Mouse (Mus musculus) midbrain, embryonic 11.5 days (tissue): ENCODE data around the gene Cbx7. TPM values are rescaled to one million over a fixed set of nuclear protein-coding genes. Genes with fewer than 3 reads are reported as not detected.
"Not testable (repeated sequence)": the region's sequence is repeated elsewhere in the genome, so short reads cannot be mapped to it uniquely, and the experiment has no call there.

Experiments used
- ATAC-seq: fragments of 200-750 bp; cut with Nextera tagmentation; 2 replicates; pipeline ENCODE4 v1.8.0; 2017; ENCODE audit warnings: moderate TSS enrichment, moderate library complexity; ENCODE audit not compliant: low FRiP score
- DNase-seq: peaks from one replicate; pipeline ENCODE4 v3.0.0; 2015; ENCODE audit warnings: low spot score; ENCODE audit errors: missing footprints
- H3K27ac ChIP-seq: fragments of 300-500 bp; sonication (generic); 2 replicates; pipeline ENCODE4 v1.5.1; 2014; ENCODE audit warnings: low read depth, low read length
- H3K27me3 ChIP-seq: fragments of 300-500 bp; sonication (generic); 2 replicates; pipeline ENCODE4 v1.6.1; 2014; ENCODE audit warnings: mild to moderate bottlenecking, low read length, moderate library complexity, mixed read lengths; ENCODE audit not compliant: control insufficient read depth, insufficient read depth
- H3K36me3 ChIP-seq: fragments of 300-500 bp; sonication (generic); 2 replicates; pipeline ENCODE4 v1.6.1; 2014; ENCODE audit warnings: mild to moderate bottlenecking, low read length, moderate library complexity, mixed read lengths; ENCODE audit not compliant: control insufficient read depth, insufficient read depth
- H3K4me1 ChIP-seq: fragments of 300-500 bp; sonication (generic); 2 replicates; pipeline ENCODE4 v1.6.1; 2014; ENCODE audit warnings: low read length; ENCODE audit not compliant: control insufficient read depth, insufficient read depth
- H3K4me2 ChIP-seq: fragments of 300-500 bp; sonication (generic); 2 replicates; pipeline ENCODE4 v1.6.1; 2014; ENCODE audit warnings: mild to moderate bottlenecking, moderate library complexity
- H3K4me3 ChIP-seq: fragments of 300-500 bp; sonication (generic); 2 replicates; pipeline ENCODE4 v1.5.1; 2014; ENCODE audit warnings: low read depth, low read length
- H3K9ac ChIP-seq: fragments of 300-500 bp; sonication (generic); 2 replicates; pipeline ENCODE4 v1.6.1; 2014; ENCODE audit warnings: low read length
- H3K9me3 ChIP-seq: fragments of 300-500 bp; sonication (generic); 2 replicates; pipeline ENCODE4 v1.6.1; 2016; ENCODE audit warnings: low read length; ENCODE audit not compliant: control insufficient read depth
- WGBS: fragments of 180-500 bp; shearing (Covaris S2); extraction: QIAGEN DNeasy Blood & Tissue Kit; methylation state at CpG from one replicate; pipeline ENCODE4 v1.1.7; 2014; 5-methylcytosine and 5-hydroxymethylcytosine counted together
- polyA plus RNA-seq: library from polyadenylated mRNA; unstranded; fragments of >200 nt; fragmentation: Nextera tagmentation; extraction: Ambion mirVana; gene quantifications from 2 replicates; pipeline ENCODE4 v1.2.1, GENCODE M21; 2014

Gene Cbx7
- polyA plus RNA-seq, 1 experiment from 2014 or later = 1.9 TPM

DNA sequence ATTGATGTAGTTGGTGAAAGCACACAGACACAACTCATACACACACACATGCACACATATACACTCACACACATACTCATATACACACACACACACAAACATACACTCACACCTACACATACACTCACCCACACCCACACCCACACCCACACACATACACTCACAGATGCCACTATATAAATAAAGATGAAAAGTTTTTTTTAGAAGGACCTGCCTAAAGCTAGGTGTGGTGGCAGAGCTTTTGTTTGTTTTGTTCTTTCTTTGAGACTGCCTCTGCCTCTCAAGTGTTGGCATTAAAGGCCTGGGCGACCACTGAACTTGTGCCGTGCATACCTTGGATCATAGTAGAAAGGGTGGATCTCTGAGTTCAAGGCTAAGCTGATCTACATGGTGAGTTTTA lies 69.5 kb downstream of the Cbx7 start:
- WGBS = 94% methylated on average over 2 of the region's 2 CpGs

DNA sequence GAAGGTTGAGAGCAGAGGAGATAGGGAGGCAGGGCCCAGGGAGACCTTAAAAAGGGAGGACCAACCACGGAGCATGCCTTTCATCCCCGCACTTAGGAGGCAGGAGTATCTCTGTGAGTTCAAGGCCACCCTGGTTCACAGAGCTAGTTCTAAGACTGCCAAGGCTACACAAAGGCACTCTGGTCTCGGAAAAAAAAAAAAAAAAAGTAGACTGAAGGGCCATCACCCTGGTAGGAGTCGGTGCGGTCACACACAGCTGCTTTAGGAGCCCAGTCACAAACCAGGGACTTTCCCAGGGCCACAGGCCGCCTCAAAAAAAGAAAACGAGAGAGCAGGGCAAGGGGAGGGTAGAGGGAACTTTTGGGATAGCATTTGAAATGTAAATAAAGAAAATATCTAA lies 70.2 kb downstream of the Cbx7 start:
- H3K4me2 ChIP-seq = no peak overlapping the region
- WGBS = 65% methylated on average over 7 of the region's 7 CpGs

More for the DNA sequence above, 69.5 kb downstream of the Cbx7 start:
- no peaks in the 10 kb centered on the region for H3K9me3 ChIP-seq
- no peak overlapping the region for H3K4me3 ChIP-seq
- H3K4me1 ChIP-seq = no peaks in the 10 kb centered on the region
- H3K36me3 ChIP-seq = no peaks in the 10 kb centered on the region
- DNase-seq = no peak
- H3K4me2 ChIP-seq = no peak overlapping the region
- no peaks in the 10 kb centered on the region for H3K27me3 ChIP-seq
- H3K27ac ChIP-seq = no peak overlapping the region
- ATAC-seq = no peak
- H3K9ac ChIP-seq = no peak overlapping the region

DNA sequence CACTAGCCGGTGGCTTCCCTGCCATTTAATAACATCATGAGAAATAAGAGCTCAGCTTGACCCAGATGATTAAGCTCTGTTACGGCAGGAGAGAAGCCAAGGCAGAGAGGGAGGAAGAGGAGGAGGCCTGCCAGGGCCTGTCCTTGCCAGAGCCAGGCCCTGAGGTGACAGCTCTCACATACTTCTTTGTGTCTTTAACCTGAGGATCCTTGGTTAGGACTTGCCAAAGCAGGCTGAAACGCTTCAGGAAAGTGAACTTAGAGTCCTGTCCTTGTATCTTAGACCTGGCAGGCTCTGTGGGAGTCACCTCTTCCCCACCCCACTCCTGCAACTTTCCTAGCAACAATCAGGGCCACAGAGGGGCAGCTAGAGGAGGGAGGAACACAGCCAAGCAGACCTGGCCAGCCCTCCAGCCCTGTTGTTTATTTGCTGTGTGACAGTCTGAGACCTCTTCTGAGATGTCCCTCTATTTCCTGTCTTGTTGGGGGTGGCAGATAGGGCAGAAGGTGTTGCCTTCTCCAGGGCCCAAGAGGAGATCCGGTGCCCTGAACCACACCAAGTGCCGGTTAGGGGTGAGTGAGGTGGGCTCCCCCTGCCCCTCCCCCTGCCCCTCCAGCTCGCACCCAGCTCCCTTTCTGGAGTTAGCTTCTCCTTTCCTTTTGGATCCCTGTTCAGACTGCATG lies 71.0 kb downstream of the Cbx7 start:
- Histone ChIP-seq H3K36me3 (no peaks in the 10 kb centered on the region), H3K9ac (no peak overlapping the region), H3K4me3 (no peak overlapping the region), H3K9me3 (no peaks in the 10 kb centered on the region), H3K27ac (no peak overlapping the region), H3K4me2 (no peak overlapping the region), H3K27me3 (no peaks in the 10 kb centered on the region), H3K4me1 (no peaks in the 10 kb centered on the region)
- no peak for DNase-seq
- 87% methylated on average over 6 of the region's 6 CpGs for WGBS
- no peak for ATAC-seq

More for the DNA sequence above, 70.2 kb downstream of the Cbx7 start:
- no peak for ATAC-seq
- H3K27me3 ChIP-seq = no peaks in the 10 kb centered on the region
- DNase-seq = no peak
- no peak overlapping the region for H3K4me3 ChIP-seq
- no peaks in the 10 kb centered on the region for H3K9me3 ChIP-seq
- no peak overlapping the region for H3K27ac ChIP-seq
- no peaks in the 10 kb centered on the region for H3K4me1 ChIP-seq
- no peaks in the 10 kb centered on the region for H3K36me3 ChIP-seq
- no peak overlapping the region for H3K9ac ChIP-seq

DNA sequence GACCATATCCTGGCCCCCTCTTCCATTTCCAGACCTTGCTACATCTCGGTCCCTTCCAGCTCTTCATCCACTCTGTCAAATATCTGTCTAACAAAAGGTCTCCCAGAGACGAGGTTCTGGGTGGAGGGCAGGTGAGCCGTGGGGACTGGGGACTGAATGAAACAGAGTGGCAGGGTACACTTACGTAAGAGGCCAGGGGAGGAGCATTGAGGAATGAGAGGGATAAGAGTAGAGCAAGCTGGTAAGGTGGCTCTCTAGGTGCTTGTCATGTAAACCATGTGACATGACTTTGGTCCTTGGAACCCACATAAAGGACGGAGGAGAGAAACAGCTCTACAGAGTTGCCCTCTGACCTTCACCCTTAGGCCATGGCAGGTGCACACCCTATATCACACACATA lies 71.9 kb downstream of the Cbx7 start:
- H3K9me3 ChIP-seq = no peaks in the 10 kb centered on the region
- no peak overlapping the region for H3K4me3 ChIP-seq
- no peaks in the 10 kb centered on the region for H3K4me1 ChIP-seq
- no peak overlapping the region for H3K27ac ChIP-seq
- WGBS = 92% methylated on average over 5 of the region's 5 CpGs
- ATAC-seq (no peak), DNase-seq (no peak)
- H3K9ac ChIP-seq = no peak overlapping the region
- no peak overlapping the region for H3K4me2 ChIP-seq
- H3K36me3 ChIP-seq = no peaks in the 10 kb centered on the region
- H3K27me3 ChIP-seq = no peaks in the 10 kb centered on the region

DNA sequence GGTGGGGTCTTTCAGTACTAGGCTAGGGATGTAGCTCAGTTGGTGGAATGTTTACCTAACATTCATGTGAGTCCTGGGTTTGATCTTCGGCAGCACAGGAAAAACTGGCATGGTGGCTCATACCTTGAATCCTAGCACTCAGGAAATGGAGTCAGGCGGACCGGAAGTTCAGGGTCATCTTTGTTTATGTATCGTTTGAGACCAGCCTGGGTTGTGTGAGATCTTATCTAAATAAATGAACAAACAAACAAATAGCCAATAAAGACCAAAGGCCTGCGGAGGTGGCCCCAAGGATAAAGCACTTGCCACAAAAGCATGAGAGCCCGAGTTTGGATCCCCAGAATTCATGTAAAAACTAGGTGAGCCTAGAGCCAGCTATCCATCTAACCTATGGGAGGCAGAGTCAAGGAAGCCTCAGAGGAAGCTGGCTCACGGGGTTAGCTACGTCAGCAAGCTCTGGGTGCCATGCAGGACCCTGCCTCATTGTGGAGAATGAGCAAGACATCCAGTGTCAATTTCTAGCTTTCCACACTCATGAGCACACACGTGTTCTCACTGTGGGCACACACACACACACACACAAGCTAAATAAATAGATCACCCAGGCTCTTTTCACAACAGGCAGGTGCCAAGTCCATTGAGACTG lies 74.7 kb downstream of the Cbx7 start:
- Histone ChIP-seq H3K9me3 (no peaks in the 10 kb centered on the region), H3K27ac (no peak overlapping the region), H3K4me2 (no peak overlapping the region), H3K4me1 (peaks cover 6% of the 10 kb centered on the region; the same call in 1 of the 2 replicates), H3K27me3 (no peaks in the 10 kb centered on the region), H3K36me3 (no peaks in the 10 kb centered on the region), H3K9ac (no peak overlapping the region), H3K4me3 (no peak overlapping the region)
- ATAC-seq (no peak), DNase-seq (no peak)
- WGBS = 82% methylated on average over 9 of the region's 9 CpGs

DNA sequence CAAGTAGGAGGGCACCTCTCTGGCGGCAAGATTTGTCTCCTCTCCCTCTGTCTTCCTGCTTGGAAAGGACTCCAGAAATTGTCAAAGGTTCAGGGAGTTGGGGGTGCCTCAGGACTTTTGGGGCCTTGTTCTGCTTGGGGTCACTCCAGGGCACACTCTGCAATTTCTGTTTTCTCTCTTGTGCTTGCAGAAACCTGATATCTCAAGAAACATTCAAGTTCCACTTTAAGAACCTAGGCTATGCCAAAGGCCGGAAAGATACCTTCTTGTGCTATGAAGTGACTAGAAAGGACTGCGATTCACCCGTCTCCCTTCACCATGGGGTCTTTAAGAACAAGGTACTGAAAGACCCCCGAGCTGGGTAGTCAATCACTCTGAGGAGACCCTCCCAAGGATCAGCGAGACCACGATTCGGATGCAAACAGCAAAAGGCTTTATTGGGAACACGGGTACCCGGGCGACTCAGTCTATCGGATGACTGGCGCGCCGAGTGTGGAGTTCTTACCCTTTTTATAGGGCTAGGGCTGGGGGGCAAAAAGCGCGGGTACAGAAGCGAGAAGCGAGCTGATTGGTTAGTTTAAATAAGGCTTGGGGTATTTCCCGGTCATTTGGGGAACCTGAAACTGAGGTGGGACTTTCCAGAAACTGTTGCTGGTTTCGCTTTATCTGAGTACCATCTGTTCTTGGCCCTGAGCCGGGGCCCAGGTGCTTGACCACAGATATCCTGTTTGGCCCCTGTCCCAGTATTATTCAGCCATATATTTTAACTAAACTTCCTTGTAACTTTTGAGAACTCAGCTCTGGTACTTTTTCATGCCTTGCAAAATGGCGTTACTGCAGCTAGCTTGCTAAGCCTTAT lies 75.5 kb downstream of the Cbx7 start:
- WGBS = 88% methylated on average over 10 of the region's 23 CpGs
- not testable (repeated sequence) for DNase-seq, H3K9me3 ChIP-seq, H3K4me2 ChIP-seq, ATAC-seq, H3K9ac ChIP-seq, H3K27me3 ChIP-seq, H3K27ac ChIP-seq, H3K36me3 ChIP-seq, H3K4me1 ChIP-seq, H3K4me3 ChIP-seq

DNA sequence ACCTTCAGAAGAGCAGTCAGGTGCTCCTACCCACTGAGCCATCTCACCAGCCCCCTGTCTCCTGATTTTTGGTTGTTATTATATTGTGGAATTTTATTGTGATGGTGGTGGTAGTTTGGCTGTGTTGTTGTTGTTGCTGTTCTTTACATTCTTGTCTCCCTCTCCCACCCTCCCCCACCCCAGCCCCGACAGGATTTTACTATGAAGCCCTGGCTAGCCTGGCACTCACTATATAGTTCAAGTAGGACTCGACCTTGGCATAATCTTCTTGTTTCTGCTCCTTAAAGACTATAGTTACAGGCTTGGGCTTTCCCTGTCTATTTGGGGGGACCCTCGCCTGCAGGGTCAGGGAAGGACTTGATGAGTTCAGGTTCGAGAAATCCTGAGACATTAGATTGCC lies 76.6 kb downstream of the Cbx7 start:
- Histone ChIP-seq H3K9ac (no peak overlapping the region), H3K4me3 (no peak overlapping the region), H3K36me3 (no peaks in the 10 kb centered on the region), H3K4me1 (peaks cover 6% of the 10 kb centered on the region; the same call in 1 of the 2 replicates), H3K27ac (no peak overlapping the region), H3K9me3 (no peaks in the 10 kb centered on the region), H3K4me2 (no peak overlapping the region), H3K27me3 (no peaks in the 10 kb centered on the region)
- 85% methylated on average over 4 of the region's 4 CpGs for WGBS
- DNase-seq (no peak), ATAC-seq (no peak)

DNA sequence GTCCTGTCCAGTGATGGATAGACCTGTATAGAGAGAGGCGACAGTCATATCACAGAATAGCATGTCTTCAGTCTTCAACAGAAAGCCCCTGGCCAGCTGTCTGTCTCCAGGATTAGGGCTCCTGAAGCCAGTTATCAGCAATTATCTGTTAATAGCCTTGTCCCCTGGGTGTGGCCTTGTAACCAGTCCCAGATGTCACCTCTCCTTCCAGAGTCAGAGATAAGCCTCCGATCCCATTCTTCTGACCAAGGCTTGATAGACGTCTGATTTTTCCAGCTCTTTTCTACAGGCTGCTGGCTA lies 77.1 kb downstream of the Cbx7 start:
- no peaks in the 10 kb centered on the region for H3K9me3 ChIP-seq
- no peak overlapping the region for H3K9ac ChIP-seq
- no peaks in the 10 kb centered on the region for H3K27me3 ChIP-seq
- no peak overlapping the region for H3K27ac ChIP-seq
- ATAC-seq (no peak), DNase-seq (no peak)
- no peak overlapping the region for H3K4me2 ChIP-seq
- H3K4me1 ChIP-seq = peaks cover 6% of the 10 kb centered on the region; the same call in 1 of the 2 replicates
- WGBS = 63% methylated on average over 3 of the region's 3 CpGs
- H3K4me3 ChIP-seq = no peak overlapping the region
- H3K36me3 ChIP-seq = no peaks in the 10 kb centered on the region
